Mouse (Mus musculus) neural tube, embryonic 15.5 days (tissue): Measurements from ENCODE around the gene Gm44502. TPM values are rescaled to one million over a fixed set of nuclear protein-coding genes. Genes with fewer than 3 reads are reported as not detected.
A peak's percentile ranks its signal among the peaks of the same experiment; 100 is the strongest.

Experiments
- ATAC-seq: fragments of 200-750 bp; cut with Nextera tagmentation; 2 replicates; pipeline ENCODE4 v1.8.0; 2017; ENCODE audit warnings: mild to moderate bottlenecking, moderate TSS enrichment, moderate library complexity; ENCODE audit not compliant: low FRiP score
- H3K27ac ChIP-seq: fragments of 300-500 bp; sonication (generic); replicated peaks from 2 replicates; pipeline ENCODE4 v1.5.1; 2015; ENCODE audit warnings: mild to moderate bottlenecking, inconsistent platforms
- H3K27me3 ChIP-seq: fragments of 300-500 bp; sonication (generic); replicated peaks from 2 replicates; pipeline ENCODE4 v1.6.1; 2015; ENCODE audit warnings: inconsistent platforms
- H3K36me3 ChIP-seq: fragments of 300-500 bp; sonication (generic); 2 replicates; pipeline ENCODE4 v1.6.1; 2015; ENCODE audit warnings: inconsistent platforms
- H3K4me1 ChIP-seq: fragments of 300-500 bp; sonication (generic); 2 replicates; pipeline ENCODE4 v1.6.1; 2015; ENCODE audit warnings: inconsistent platforms
- H3K4me2 ChIP-seq: fragments of 300-500 bp; sonication (generic); 2 replicates; pipeline ENCODE4 v1.6.1; 2015; ENCODE audit warnings: inconsistent platforms, mild to moderate bottlenecking, moderate library complexity
- H3K4me3 ChIP-seq: fragments of 300-500 bp; sonication (generic); replicated peaks from 2 replicates; pipeline ENCODE4 v1.5.1; 2015; ENCODE audit warnings: mild to moderate bottlenecking, inconsistent platforms
- H3K9ac ChIP-seq: fragments of 300-500 bp; sonication (generic); replicated peaks from 2 replicates; pipeline ENCODE4 v1.6.1; 2015; ENCODE audit warnings: mild to moderate bottlenecking, inconsistent platforms
- H3K9me3 ChIP-seq: fragments of 300-500 bp; sonication (generic); replicated peaks from 2 replicates; pipeline ENCODE4 v1.6.1; 2016; ENCODE audit warnings: inconsistent platforms
- WGBS: fragments of 180-500 bp; shearing (Covaris S2); methylation state at CpG from one replicate; pipeline ENCODE4 v1.1.7; 2015; ENCODE audit warnings: mixed read lengths; 5-methylcytosine and 5-hydroxymethylcytosine counted together
- polyA plus RNA-seq: library from polyadenylated mRNA; unstranded; fragments of >200 nt; fragmentation: Nextera tagmentation; extraction: Ambion mirVana; gene quantifications from 2 replicates; pipeline ENCODE4 v1.2.1, GENCODE M21; 2015

Gene Gm44502
- 0.36 TPM in 1 of 2 replicates, not detected in the other for polyA plus RNA-seq

- WGBS = under 1% methylated on average over 70 of the region's 70 CpGs
- peak within 1 kb of the TSS; percentile 75 for H3K9ac ChIP-seq
- H3K27me3 ChIP-seq = no peaks in the 10 kb centered on the region
- H3K4me1 ChIP-seq = peaks cover 29% of the 10 kb centered on the region
- H3K9me3 ChIP-seq = no peaks in the 10 kb centered on the region
- peak within 1 kb of the TSS; percentile 88 for H3K4me3 ChIP-seq
- H3K36me3 ChIP-seq = peaks cover 22% of the 10 kb centered on the region
- peak within 1 kb of the TSS; percentile 89 for H3K4me2 ChIP-seq
- peak; percentile 95 for ATAC-seq
- peak within 1 kb of the TSS; percentile 93 for H3K27ac ChIP-seq
Measured at GRCm38 (mm10) chr15:89429352-89430221, at the start of gene Gm44502, which contains the start of the genes C730034F03Rik and Chkb. TSS of gene Gm44502 (minus strand) at chr15:89429696. TSS of gene C730034F03Rik (plus strand) at chr15:89429589. TSS of gene Chkb (minus strand) at chr15:89429908.

GRCm38 (mm10) chr15:89478622-89479021 is 49.1 kb upstream of the Gm44502 start:
- Histone ChIP-seq H3K4me2 (no peak overlapping the region), H3K9ac (no peak overlapping the region), H3K4me3 (no peak overlapping the region), H3K27me3 (no peaks in the 10 kb centered on the region), H3K27ac (no peak overlapping the region), H3K9me3 (no peaks in the 10 kb centered on the region), H3K36me3 (no peaks in the 10 kb centered on the region), H3K4me1 (peaks cover 30% of the 10 kb centered on the region)
- 83% methylated on average over 3 of the region's 3 CpGs for WGBS
- no peak for ATAC-seq

- no peak overlapping the region for H3K4me3 ChIP-seq
- no peak overlapping the region for H3K4me2 ChIP-seq
- H3K27ac ChIP-seq = no peak overlapping the region
- no peak for ATAC-seq
- H3K9ac ChIP-seq = no peak overlapping the region
- H3K9me3 ChIP-seq = no peaks in the 10 kb centered on the region
- no peaks in the 10 kb centered on the region for H3K36me3 ChIP-seq
- H3K27me3 ChIP-seq = no peaks in the 10 kb centered on the region
- 45% methylated on average over 8 of the region's 8 CpGs for WGBS
- peaks cover 30% of the 10 kb centered on the region for H3K4me1 ChIP-seq
Measured at GRCm38 (mm10) chr15:89477806-89478205, 48.3 kb upstream of the Gm44502 start.

- Histone ChIP-seq H3K4me3 (peak within 1 kb of the TSS; percentile 57), H3K27ac (peak within 1 kb of the TSS; percentile 86), H3K4me2 (peak within 1 kb of the TSS; percentile 63), H3K4me1 (peaks cover 30% of the 10 kb centered on the region), H3K9ac (peak within 1 kb of the TSS; percentile 45), H3K36me3 (no peaks in the 10 kb centered on the region), H3K27me3 (no peaks in the 10 kb centered on the region), H3K9me3 (no peaks in the 10 kb centered on the region)
- WGBS = 40% methylated on average over 9 of the region's 9 CpGs
- no peak for ATAC-seq
Measured at GRCm38 (mm10) chr15:89477091-89477491, 47.6 kb upstream of the Gm44502 start, which contains the start of gene Arsa. TSS of gene Arsa (minus strand) at chr15:89477425.

GRCm38 (mm10) chr15:89476475-89476815 is 46.9 kb upstream of the Gm44502 start:
- WGBS = 9% methylated on average over 5 of the region's 5 CpGs
- Histone ChIP-seq H3K4me1 (peaks cover 30% of the 10 kb centered on the region), H3K27me3 (no peaks in the 10 kb centered on the region), H3K36me3 (no peaks in the 10 kb centered on the region), H3K9me3 (no peaks in the 10 kb centered on the region), H3K9ac (peak overlapping the region; percentile 45), H3K27ac (peak overlapping the region; percentile 86), H3K4me3 (peak overlapping the region; percentile 57), H3K4me2 (peak overlapping the region; percentile 63)
- peak; percentile 36 for ATAC-seq

- H3K27me3 ChIP-seq = no peaks in the 10 kb centered on the region
- H3K4me3 ChIP-seq = peak overlapping the region; percentile 57
- H3K4me1 ChIP-seq = peaks cover 30% of the 10 kb centered on the region
- peak; percentile 96 for ATAC-seq
- H3K4me2 ChIP-seq = peak overlapping the region; percentile 63
- H3K27ac ChIP-seq = peak overlapping the region; percentile 86
- no peaks in the 10 kb centered on the region for H3K9me3 ChIP-seq
- WGBS = 10% methylated on average over 39 of the region's 44 CpGs
- H3K36me3 ChIP-seq = no peaks in the 10 kb centered on the region
- peak overlapping the region; percentile 45 for H3K9ac ChIP-seq
Measured at GRCm38 (mm10) chr15:89475611-89476474, 46.3 kb upstream of the Gm44502 start.

- Histone ChIP-seq H3K9ac (peak overlapping the region; percentile 45), H3K4me1 (peaks cover 30% of the 10 kb centered on the region), H3K36me3 (no peaks in the 10 kb centered on the region), H3K4me2 (peak overlapping the region; percentile 63), H3K9me3 (no peaks in the 10 kb centered on the region), H3K27ac (peak overlapping the region; percentile 86; the same call in 1 of the 2 replicates), H3K27me3 (no peaks in the 10 kb centered on the region), H3K4me3 (peak overlapping the region; percentile 57)
- 90% methylated on average over 7 of the region's 7 CpGs for WGBS
- ATAC-seq = peak; percentile 0; the same call in 1 of the 2 replicates
Measured at GRCm38 (mm10) chr15:89475293-89475600, 45.8 kb upstream of the Gm44502 start.

GRCm38 (mm10) chr15:89474596-89475292 is 45.2 kb upstream of the Gm44502 start:
- WGBS = 93% methylated on average over 19 of the region's 19 CpGs
- Histone ChIP-seq H3K9me3 (no peaks in the 10 kb centered on the region), H3K27ac (no peak overlapping the region), H3K4me3 (peak overlapping the region; percentile 57), H3K36me3 (no peaks in the 10 kb centered on the region), H3K9ac (no peak overlapping the region), H3K4me2 (peak overlapping the region; percentile 63), H3K27me3 (no peaks in the 10 kb centered on the region), H3K4me1 (peaks cover 30% of the 10 kb centered on the region)
- ATAC-seq = no peak

GRCm38 (mm10) chr15:89473921-89474320 is 44.4 kb upstream of the Gm44502 start:
- Histone ChIP-seq H3K36me3 (no peaks in the 10 kb centered on the region), H3K4me2 (no peak overlapping the region), H3K27me3 (no peaks in the 10 kb centered on the region), H3K4me3 (no peak overlapping the region), H3K27ac (no peak overlapping the region), H3K9ac (no peak overlapping the region), H3K9me3 (no peaks in the 10 kb centered on the region), H3K4me1 (peaks cover 30% of the 10 kb centered on the region)
- 97% methylated on average over 8 of the region's 8 CpGs for WGBS
- ATAC-seq = no peak

GRCm38 (mm10) chr15:89473370-89473769 is 43.9 kb upstream of the Gm44502 start:
- no peaks in the 10 kb centered on the region for H3K36me3 ChIP-seq
- peaks cover 30% of the 10 kb centered on the region for H3K4me1 ChIP-seq
- no peaks in the 10 kb centered on the region for H3K27me3 ChIP-seq
- ATAC-seq = no peak
- H3K9ac ChIP-seq = no peak overlapping the region
- no peaks in the 10 kb centered on the region for H3K9me3 ChIP-seq
- no peak overlapping the region for H3K4me3 ChIP-seq
- H3K27ac ChIP-seq = no peak overlapping the region
- 80% methylated on average over 9 of the region's 9 CpGs for WGBS
- no peak overlapping the region for H3K4me2 ChIP-seq

- no peak overlapping the region for H3K4me3 ChIP-seq
- no peak for ATAC-seq
- 89% methylated on average over 4 of the region's 4 CpGs for WGBS
- no peaks in the 10 kb centered on the region for H3K9me3 ChIP-seq
- no peak overlapping the region for H3K9ac ChIP-seq
- H3K4me1 ChIP-seq = peaks cover 14% of the 10 kb centered on the region
- H3K27ac ChIP-seq = no peak overlapping the region
- H3K4me2 ChIP-seq = no peak overlapping the region
- H3K36me3 ChIP-seq = no peaks in the 10 kb centered on the region
- no peaks in the 10 kb centered on the region for H3K27me3 ChIP-seq
Measured at GRCm38 (mm10) chr15:89471476-89471875, 42.0 kb upstream of the Gm44502 start.
